Mouse (Mus musculus) lung, postnatal 0 days (tissue): ENCODE measurements around the gene 1700029I15Rik. TPM values are rescaled to one million over a fixed set of nuclear protein-coding genes. Genes with fewer than 3 reads are reported as not detected.

ENCODE experiments used
- ATAC-seq: fragments of 200-750 bp; cut with Nextera tagmentation; 2 replicates; pipeline ENCODE4 v1.8.0; 2017; ENCODE audit warnings: moderate library complexity
- DNase-seq: peaks from one replicate; pipeline ENCODE4 v3.0.0-alpha.2; 2016; ENCODE audit warnings: low spot score
- H3K27ac ChIP-seq: fragments of 300-500 bp; sonication (generic); 2 replicates; pipeline ENCODE4 v1.5.1; 2014; ENCODE audit warnings: antibody characterized with exemption, mild to moderate bottlenecking, low read length, mixed read lengths
- H3K27me3 ChIP-seq: fragments of 300-500 bp; sonication (generic); replicated peaks from 2 replicates; pipeline ENCODE4 v1.6.1; 2014; ENCODE audit warnings: low read length, mixed read lengths; ENCODE audit not compliant: insufficient read depth
- H3K36me3 ChIP-seq: fragments of 300-500 bp; sonication (generic); 2 replicates; pipeline ENCODE4 v1.6.1; 2014; ENCODE audit warnings: low read length, mixed read lengths; ENCODE audit not compliant: insufficient read depth
- H3K4me1 ChIP-seq: fragments of 300-500 bp; sonication (generic); 2 replicates; pipeline ENCODE4 v1.6.1; 2014; ENCODE audit warnings: antibody characterized with exemption, low read depth, low read length, mixed read lengths; ENCODE audit not compliant: insufficient read depth
- H3K4me2 ChIP-seq: fragments of 300-500 bp; sonication (generic); replicated peaks from 2 replicates; pipeline ENCODE4 v1.6.1; 2014; ENCODE audit warnings: low read depth, mild to moderate bottlenecking, low read length, moderate library complexity, mixed read lengths
- H3K4me3 ChIP-seq: fragments of 300-500 bp; sonication (generic); 2 replicates; pipeline ENCODE4 v1.5.1; 2014; ENCODE audit warnings: low read depth, low read length
- H3K9ac ChIP-seq: fragments of 300-500 bp; sonication (generic); replicated peaks from 2 replicates; pipeline ENCODE4 v1.6.1; 2014; ENCODE audit warnings: low read depth, mild to moderate bottlenecking
- H3K9me3 ChIP-seq: fragments of 300-500 bp; sonication (generic); 2 replicates; pipeline ENCODE4 v1.6.1; 2016; ENCODE audit warnings: low read length, mixed read lengths
- CTCF ChIP-seq: IDR thresholded peaks from 2 replicates; pipeline ENCODE4 v1.5.1; 2016; ENCODE audit warnings: antibody characterized with exemption, mild to moderate bottlenecking
- EP300 ChIP-seq: IDR thresholded peaks from 2 replicates; pipeline ENCODE4 v1.6.1; 2016; ENCODE audit warnings: antibody characterized with exemption, mild to moderate bottlenecking, control low read depth
- WGBS: fragments of 180-500 bp; shearing (Covaris S2); extraction: QIAGEN DNeasy Blood & Tissue Kit; methylation state at CpG from one replicate; pipeline ENCODE4 v1.1.7; 2014; 5-methylcytosine and 5-hydroxymethylcytosine counted together
- polyA plus RNA-seq: library from polyadenylated mRNA; unstranded; fragments of >200 nt; fragmentation: Nextera tagmentation; extraction: Ambion mirVana; gene quantifications from 2 replicates; pipeline ENCODE4 v1.2.1, GENCODE M21; 2015

The 1700029I15Rik gene
- polyA plus RNA-seq, 1 experiment from 2014 or later, result 2.3 TPM

GRCm38 (mm10) chr2:92421723-92422387 is 39.5 kb downstream of the 1700029I15Rik start:
- no peak for TF ChIP-seq CTCF
- no peak for TF ChIP-seq EP300
- Histone ChIP-seq H3K27ac (0 out of 2 replicates have a peak overlapping the region, but pooled peaks have one; percentile 95), H3K27me3 (no peaks in the 10 kb centered on the region), H3K36me3 (peaks cover 45% of the 10 kb centered on the region), H3K9ac (no peak overlapping the region), H3K9me3 (no peaks in the 10 kb centered on the region), H3K4me1 (peaks cover 31% of the 10 kb centered on the region), H3K4me3 (no peak overlapping the region), H3K4me2 (no peak overlapping the region)
- no peak for DNase-seq
- no peak for ATAC-seq
- 86% methylated on average over 7 of the region's 7 CpGs for WGBS

GRCm38 (mm10) chr2:92422388-92423135 is 40.2 kb downstream of the 1700029I15Rik start:
- H3K9me3 ChIP-seq, result no peaks in the 10 kb centered on the region
- no peak overlapping the region for H3K9ac ChIP-seq
- ATAC-seq (no peak), DNase-seq (peak; percentile 56)
- no peak overlapping the region for H3K4me2 ChIP-seq
- no peak overlapping the region for H3K4me3 ChIP-seq
- TF ChIP-seq EP300, result no peak
- peak; percentile 57 for TF ChIP-seq CTCF
- peaks cover 31% of the 10 kb centered on the region for H3K4me1 ChIP-seq
- H3K27me3 ChIP-seq, result no peaks in the 10 kb centered on the region
- H3K27ac ChIP-seq, result peak overlapping the region; percentile 95; the same call in 1 of the 2 replicates
- peaks cover 45% of the 10 kb centered on the region for H3K36me3 ChIP-seq
- 55% methylated on average over 10 of the region's 10 CpGs for WGBS

DNA sequence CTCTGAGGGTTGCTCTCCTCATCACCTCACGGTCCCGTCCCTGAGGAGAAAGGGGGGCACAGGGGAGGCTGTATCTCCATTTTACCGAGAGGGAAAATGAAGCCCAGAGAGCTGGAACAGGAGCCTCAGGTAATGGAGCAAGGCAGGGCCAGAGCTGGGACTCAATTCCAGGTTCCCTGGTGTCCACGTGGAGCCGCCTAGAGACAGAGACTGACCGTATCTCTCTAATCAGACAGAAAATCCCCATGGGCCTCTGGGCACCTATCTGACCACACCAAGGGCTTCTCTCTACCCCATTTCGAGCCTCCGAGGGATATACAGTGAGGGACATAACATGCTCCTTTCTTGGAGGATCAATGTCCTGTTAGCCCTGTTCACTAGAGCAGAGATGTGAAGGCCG is 40.8 kb downstream of the 1700029I15Rik start:
- no peak for ATAC-seq
- H3K27me3 ChIP-seq, result no peaks in the 10 kb centered on the region
- WGBS, result 89% methylated on average over 9 of the region's 9 CpGs
- DNase-seq, result no peak
- TF ChIP-seq EP300 (no peak), CTCF (no peak)
- H3K9me3 ChIP-seq, result no peaks in the 10 kb centered on the region
- peak overlapping the region; percentile 95 for H3K27ac ChIP-seq
- H3K4me2 ChIP-seq, result no peak overlapping the region
- peaks cover 33% of the 10 kb centered on the region for H3K4me1 ChIP-seq
- no peak overlapping the region for H3K4me3 ChIP-seq
- H3K9ac ChIP-seq, result no peak overlapping the region
- H3K36me3 ChIP-seq, result peaks cover 45% of the 10 kb centered on the region

DNA sequence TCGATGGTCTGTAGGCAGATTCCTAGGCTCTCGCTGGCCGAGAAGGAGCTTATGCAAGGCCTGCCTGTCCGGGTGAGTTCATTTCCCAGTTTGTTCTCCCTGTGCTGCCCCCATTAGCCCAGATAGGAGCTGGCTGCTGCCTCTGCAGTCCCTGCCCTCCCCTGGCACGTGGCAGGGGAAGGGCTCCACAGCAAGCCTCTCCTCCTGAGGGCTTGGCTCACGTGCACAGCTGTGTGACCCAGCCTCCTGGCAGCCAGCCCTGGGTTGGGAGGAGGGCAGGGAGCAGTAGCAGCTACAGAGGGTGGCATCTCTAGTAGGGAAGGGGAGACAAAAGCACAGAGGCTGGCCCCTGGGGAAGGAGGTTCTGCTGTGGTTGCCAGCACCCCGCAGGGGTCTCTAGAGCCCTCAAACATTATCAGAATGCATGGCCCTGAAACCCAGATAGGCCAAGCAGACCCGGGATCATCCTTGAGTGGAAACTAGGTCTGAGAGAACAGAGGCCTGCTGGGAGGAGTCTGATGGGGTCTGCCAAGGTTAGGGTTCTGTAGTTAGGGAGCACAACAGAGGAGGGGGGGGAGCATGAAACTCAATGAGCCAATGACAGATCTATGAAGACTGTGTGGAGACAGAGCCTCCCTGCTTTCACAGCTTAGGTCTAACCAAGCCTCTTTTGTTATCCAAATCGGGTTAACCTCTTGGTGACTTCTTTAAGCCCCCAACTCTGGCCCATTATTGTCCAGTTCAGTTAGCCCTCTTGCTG is 41.5 kb downstream of the 1700029I15Rik start:
- peak overlapping the region; percentile 2; the same call in 1 of the 2 replicates for H3K9ac ChIP-seq
- peak overlapping the region; percentile 95 for H3K27ac ChIP-seq
- no peaks in the 10 kb centered on the region for H3K9me3 ChIP-seq
- DNase-seq (peak; percentile 88), ATAC-seq (peak; percentile 67)
- peak overlapping the region; percentile 25; the same call in 1 of the 2 replicates for H3K4me2 ChIP-seq
- H3K4me3 ChIP-seq, result no peak overlapping the region
- TF ChIP-seq EP300, result peak; percentile 76
- peak; percentile 39 for TF ChIP-seq CTCF
- no peaks in the 10 kb centered on the region for H3K27me3 ChIP-seq
- peaks cover 44% of the 10 kb centered on the region for H3K36me3 ChIP-seq
- 56% methylated on average over 9 of the region's 9 CpGs for WGBS
- H3K4me1 ChIP-seq, result peaks cover 40% of the 10 kb centered on the region

DNA sequence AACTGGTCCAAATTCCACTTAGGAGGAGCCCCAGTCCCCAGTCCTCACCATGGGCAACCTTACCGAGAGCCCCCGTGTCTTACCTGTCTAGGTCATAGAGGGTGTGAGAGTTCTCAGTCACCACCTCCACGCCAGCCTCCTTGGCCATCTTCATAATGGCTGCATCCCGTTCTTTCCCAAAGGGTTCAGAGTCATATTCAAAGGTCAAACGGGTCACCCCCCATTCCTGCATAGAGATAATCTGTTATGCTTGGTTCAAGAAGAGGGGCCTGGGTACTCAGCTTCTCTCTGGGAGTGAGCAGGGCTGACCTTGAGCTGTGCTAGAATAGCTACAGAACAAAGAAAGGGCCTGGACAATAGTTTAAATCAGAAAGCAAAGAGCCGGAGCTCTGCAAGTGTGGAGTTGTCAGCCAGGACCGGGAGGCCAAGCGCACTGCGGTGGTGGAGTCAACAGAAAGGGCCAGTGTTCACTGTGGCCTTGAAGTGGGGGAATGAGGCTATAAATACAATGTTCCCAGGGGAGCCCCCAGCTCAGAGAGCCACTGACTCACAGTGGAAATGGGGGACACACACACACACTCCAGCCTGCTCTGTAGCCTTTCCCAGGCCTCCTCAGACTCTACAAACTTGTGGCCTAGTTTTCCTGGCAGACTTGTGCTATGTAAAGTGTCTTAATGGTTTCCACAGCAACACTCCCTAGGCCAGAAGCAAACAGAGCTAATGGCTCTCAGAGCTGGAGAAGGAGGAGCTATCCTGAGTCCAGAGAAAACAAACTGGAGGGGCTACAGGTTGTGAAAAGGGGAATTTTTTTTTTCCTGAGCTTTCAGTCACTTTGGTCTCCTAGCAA is 42.3 kb downstream of the 1700029I15Rik start:
- DNase-seq (peak; percentile 96), ATAC-seq (peak; percentile 71)
- Histone ChIP-seq H3K9ac (peak overlapping the region; percentile 2; the same call in 1 of the 2 replicates), H3K4me3 (no peak overlapping the region), H3K27me3 (no peaks in the 10 kb centered on the region), H3K4me1 (peaks cover 46% of the 10 kb centered on the region), H3K27ac (peak overlapping the region; percentile 95), H3K9me3 (no peaks in the 10 kb centered on the region), H3K4me2 (peak overlapping the region; percentile 25; the same call in 1 of the 2 replicates), H3K36me3 (peaks cover 36% of the 10 kb centered on the region)
- WGBS, result 56% methylated on average over 9 of the region's 9 CpGs
- TF ChIP-seq EP300, result peak; percentile 46; the same call in 1 of the 2 replicates
- no peak for TF ChIP-seq CTCF
